Mouse (Mus musculus) lung, adult 2 months (tissue): ENCODE results near the gene Slc25a38. TPM values are rescaled to one million over a fixed set of nuclear protein-coding genes. Genes with fewer than 3 reads are reported as not detected.

Experiments
- DNase-seq: peaks from one replicate; pipeline ENCODE4 v3.0.0; 2022
- H3K4me1 ChIP-seq: fragments of 200-500 bp; 2 replicates; pipeline ENCODE4 v1.6.1; 2011; ENCODE audit warnings: low read length; ENCODE audit not compliant: control insufficient read depth, insufficient read depth
- H3K4me3 ChIP-seq: fragments of 200-500 bp; replicated peaks from 2 replicates; pipeline ENCODE3; 2011; ENCODE audit warnings: low read depth, mild to moderate bottlenecking, control low read depth, low read length; ENCODE audit errors: extremely low read depth
- CTCF ChIP-seq: fragments of 200-500 bp; IDR thresholded peaks from 2 replicates; pipeline ENCODE4 v1.5.1; 2011; ENCODE audit warnings: mild to moderate bottlenecking, low read length, control low read depth; ENCODE audit not compliant: insufficient read depth
- POLR2A ChIP-seq: fragments of 200-500 bp; IDR thresholded peaks from 2 replicates; pipeline ENCODE4 v1.6.1; 2011; ENCODE audit warnings: low read depth, mild to moderate bottlenecking, control low read depth, low read length, borderline replicate concordance; ENCODE audit errors: extremely low read depth
- WGBS: fragments of 180-500 bp; shearing (Covaris S2); methylation state at CpG from one replicate; pipeline ENCODE4 v1.1.7; 2018; 5-methylcytosine and 5-hydroxymethylcytosine counted together
- polyA plus RNA-seq: library from polyadenylated mRNA; depleted of rRNA; stranded (reverse); fragments of >200 nt; gene quantifications from 2 replicates; pipeline ENCODE4 v1.2.3, GENCODE M21; 2012

Slc25a38 gene
- polyA plus RNA-seq, 1 experiment = 41.9 TPM

- Histone ChIP-seq H3K4me3 (no peak overlapping the region), H3K4me1 (no peaks in the 10 kb centered on the region; the same call in 1 of the 2 replicates)
- WGBS = 67% methylated on average over 8 of the region's 8 CpGs
- TF ChIP-seq CTCF = no peak
- no peak for TF ChIP-seq POLR2A
- DNase-seq = no peak
Observed at GRCm38 (mm10) chr9:120080546-120081108, 29.5 kb upstream of the Slc25a38 start.

- H3K4me3 ChIP-seq = no peak overlapping the region
- no peaks in the 10 kb centered on the region; the same call in 1 of the 2 replicates for H3K4me1 ChIP-seq
- TF ChIP-seq POLR2A (no peak), CTCF (no peak)
- no peak for DNase-seq
- 74% methylated on average over 6 of the region's 6 CpGs for WGBS
Observed at GRCm38 (mm10) chr9:120081247-120081646, 28.9 kb upstream of the Slc25a38 start.

GRCm38 (mm10) chr9:120081967-120082366 is 28.2 kb upstream of the Slc25a38 start:
- TF ChIP-seq CTCF (no peak), POLR2A (no peak)
- no peak overlapping the region for H3K4me3 ChIP-seq
- DNase-seq = no peak
- no peaks in the 10 kb centered on the region; the same call in 1 of the 2 replicates for H3K4me1 ChIP-seq
- 68% methylated on average over 5 of the region's 5 CpGs for WGBS

GRCm38 (mm10) chr9:120082691-120083090 is 27.5 kb upstream of the Slc25a38 start:
- H3K4me1 ChIP-seq = no peaks in the 10 kb centered on the region; the same call in 1 of the 2 replicates
- no peak for DNase-seq
- no peak overlapping the region for H3K4me3 ChIP-seq
- 78% methylated on average over 4 of the region's 4 CpGs for WGBS
- no peak for TF ChIP-seq POLR2A
- TF ChIP-seq CTCF = no peak

- H3K4me1 ChIP-seq = no peaks in the 10 kb centered on the region; the same call in 1 of the 2 replicates
- no peak overlapping the region for H3K4me3 ChIP-seq
- DNase-seq = no peak
- 70% methylated on average over 18 of the region's 18 CpGs for WGBS
- TF ChIP-seq POLR2A (no peak), CTCF (no peak)
Observed at GRCm38 (mm10) chr9:120083158-120083894, 26.8 kb upstream of the Slc25a38 start.

GRCm38 (mm10) chr9:120084406-120084805 is 25.8 kb upstream of the Slc25a38 start:
- WGBS = 75% methylated on average over 9 of the region's 9 CpGs
- no peaks in the 10 kb centered on the region; the same call in 1 of the 2 replicates for H3K4me1 ChIP-seq
- DNase-seq = no peak
- no peak overlapping the region for H3K4me3 ChIP-seq
- TF ChIP-seq CTCF (no peak), POLR2A (no peak)

GRCm38 (mm10) chr9:120089125-120089524 is 21.0 kb upstream of the Slc25a38 start:
- Histone ChIP-seq H3K4me1 (no peaks in the 10 kb centered on the region), H3K4me3 (no peak overlapping the region)
- 86% methylated on average over 7 of the region's 7 CpGs for WGBS
- no peak for DNase-seq
- TF ChIP-seq POLR2A = no peak

GRCm38 (mm10) chr9:120091086-120091485 is 19.1 kb upstream of the Slc25a38 start:
- TF ChIP-seq POLR2A (no peak), CTCF (no peak)
- WGBS = 66% methylated on average over 10 of the region's 10 CpGs
- H3K4me3 ChIP-seq = no peak overlapping the region
- no peaks in the 10 kb centered on the region for H3K4me1 ChIP-seq
- no peak for DNase-seq

- no peak within 1 kb of the TSS for H3K4me3 ChIP-seq
- TF ChIP-seq CTCF (no peak), POLR2A (no peak)
- no peak for DNase-seq
- H3K4me1 ChIP-seq = no peaks in the 10 kb centered on the region
- WGBS = 70% methylated on average over 5 of the region's 5 CpGs
Observed at GRCm38 (mm10) chr9:120091696-120092238, 18.4 kb upstream of the Slc25a38 start, which contains the start of gene Ccr8. Ccr8 (plus strand) TSS chr9:120092114.

- no peak for DNase-seq
- WGBS = 87% methylated on average over 13 of the region's 13 CpGs
- H3K4me1 ChIP-seq = no peaks in the 10 kb centered on the region
- H3K4me3 ChIP-seq = no peak overlapping the region
- TF ChIP-seq POLR2A (no peak), CTCF (no peak)
Observed at GRCm38 (mm10) chr9:120093701-120094100, 16.5 kb upstream of the Slc25a38 start.
